Mouse (Mus musculus) gastrocnemius, postnatal 14 days (tissue): ENCODE results near the gene Actrt1. TPM values are rescaled to one million over a fixed set of nuclear protein-coding genes. Genes with fewer than 3 reads are reported as not detected.

Experiments used
- DNase-seq: peaks from one replicate; pipeline ENCODE4 v3.0.0; 2021; ENCODE audit warnings: mixed read lengths
- intact Hi-C: fragments of 180-260 bp; cut with DNase I; formaldehyde crosslinking; loops from one replicate; pipeline ENCODE4 v1.15.1; 2025; ENCODE audit warnings: low total_unique reads
- long read RNA-seq, 2 experiments: library from polyadenylated mRNA; stranded (forward); transcript quantifications; one replicate each; pipeline ENCODE4 v2.0.0; 2021
- total RNA-seq, 2 experiments: library from RNA; stranded (reverse); gene quantifications; 2 replicates each; pipeline ENCODE4 v1.2.3; 2021

Gene Actrt1
- total RNA-seq: not detected
- long read RNA-seq, experiment 1: 0 reads
- long read RNA-seq, experiment 2: 0 reads

DNA sequence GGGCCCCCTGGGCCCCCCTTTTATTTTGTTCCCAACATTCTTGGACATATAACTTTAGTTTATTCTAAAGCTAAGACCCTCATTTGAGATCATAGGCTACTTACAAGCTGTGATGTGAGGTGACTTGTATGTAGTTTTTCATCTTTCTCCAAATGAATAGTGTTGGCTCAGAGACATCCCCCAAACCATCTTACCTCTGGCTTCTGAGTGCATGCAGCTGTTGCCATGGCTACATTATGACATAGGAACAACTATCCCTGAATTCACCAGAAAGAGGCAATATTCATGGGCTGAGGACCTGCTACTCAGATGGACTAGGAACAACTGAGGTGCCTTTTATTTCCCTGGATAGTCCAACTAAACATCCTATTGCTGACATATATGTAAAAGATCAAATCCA, at the start of gene Actrt1:
TSS of gene Actrt1 (plus strand) at position 301 of the 400 bp plus-strand sequence.
- no peak for DNase-seq
- intact Hi-C loops: no loop called here

DNA sequence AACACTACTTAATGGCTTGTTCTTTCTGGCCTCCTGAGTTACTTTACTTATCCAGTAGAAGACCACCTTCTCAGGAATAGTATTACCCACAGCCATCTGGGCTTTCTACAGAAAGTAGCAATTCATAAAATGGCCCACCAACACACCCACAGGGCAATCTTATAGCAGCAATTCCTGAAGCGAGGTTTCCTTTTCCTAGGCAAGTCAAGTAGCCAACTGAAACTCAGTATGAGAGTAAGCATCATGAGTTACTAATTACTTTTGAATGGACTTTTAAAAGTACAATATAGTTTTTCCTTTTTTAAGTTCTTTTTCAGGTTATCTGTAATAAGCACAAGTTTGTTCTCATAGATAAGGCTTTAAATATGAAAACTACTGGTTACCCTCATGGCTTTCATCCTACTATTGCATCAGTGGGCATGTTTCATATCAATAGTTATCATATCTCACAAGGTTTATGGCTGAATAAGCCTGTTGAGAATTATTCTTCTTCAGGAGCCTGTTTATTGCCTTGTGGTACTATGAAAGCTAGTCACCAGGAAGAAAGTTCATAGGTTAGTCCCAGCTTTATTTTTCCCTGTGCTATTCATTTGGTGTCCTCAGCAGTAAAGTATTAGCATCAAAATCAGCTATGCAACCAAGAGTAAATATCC, 2.8 kb downstream of the Actrt1 start:
- no peak for DNase-seq
- intact Hi-C loops: no loop called here
